In genomic region chr9:4310706-4311105, GRCm38 (mm10) we compare ENCODE assay signal across 9 mouse cellular contexts. TPM values are rescaled to one million over a fixed set of nuclear protein-coding genes. Genes with fewer than 3 reads are reported as not detected.
DNase-seq lines count a peak whose midpoint lies in the region; ATAC-seq and TF ChIP-seq lines count a peak whose summit lies in the region.
"Had no signal": no experiment of that assay in that cellular context is flagged by ENCODE, and none has a peak within 500 bp of the region (broad histone marks: within the 10 kb centered on the region; RNA-seq: fewer than 3 reads in every experiment).

No protein-coding gene starts in this region.

- peak overlapping the region; percentile 83 for H3K4me3 ChIP-seq in heart, embryonic 11.5 days (ENCODE audit: low read depth, low read length)
- peak overlapping the region; percentile 82 for H3K4me3 ChIP-seq in hindbrain, embryonic 16.5 days (ENCODE audit: low read length)
- H3K4me3 ChIP-seq in midbrain, embryonic 14.5 days (replicated peaks; ENCODE audit: low read depth, low read length) = peak overlapping the region; percentile 72
- no peak overlapping the region for H3K4me3 ChIP-seq in lung, postnatal 0 days (ENCODE audit: low read depth, low read length)

- no peak for DNase-seq in heart, adult 11 months
- DNase-seq in Muller cell, postnatal 12 days (ENCODE audit: inconsistent ontology term) = peak; percentile 9
- no peak for DNase-seq in midbrain, embryonic 14.5 days
- DNase-seq in right cerebral cortex, postnatal 25 days = no peak
- no peak for DNase-seq in lung, postnatal 0 days (ENCODE audit: low spot score)
- DNase-seq in kidney, postnatal 4 days = no peak
- DNase-seq: thymus, postnatal 36 days had no signal

- H3K4me1 ChIP-seq in heart, embryonic 11.5 days (ENCODE audit: control insufficient read depth, insufficient read depth, low read length) = peaks cover 14% of the 10 kb centered on the region
- H3K4me1 ChIP-seq in hindbrain, embryonic 16.5 days (ENCODE audit: control insufficient read depth, insufficient read depth, low read depth, low read length) = peaks cover 15% of the 10 kb centered on the region
- peaks cover 18% of the 10 kb centered on the region for H3K4me1 ChIP-seq in midbrain, embryonic 14.5 days (ENCODE audit: control insufficient read depth, insufficient read depth, low read length)
- peaks cover 3% of the 10 kb centered on the region; the same call in 1 of the 2 replicates for H3K4me1 ChIP-seq in lung, postnatal 0 days (ENCODE audit: insufficient read depth, low read depth, low read length)

- ATAC-seq in heart, embryonic 11.5 days (replicated peaks; ENCODE audit: insufficient number of reproducible peaks, low FRiP score, low TSS enrichment) = no peak
- ATAC-seq in hindbrain, embryonic 16.5 days = no peak
- ATAC-seq in midbrain, embryonic 14.5 days (ENCODE audit: low FRiP score, low TSS enrichment) = no peak
- no peak for ATAC-seq in lung, postnatal 0 days

- TF ChIP-seq EP300 in lung, postnatal 0 days (IDR thresholded peaks at IDR 0.05) = no peak

- no peaks in the 10 kb centered on the region for H3K36me3 ChIP-seq in heart, embryonic 11.5 days (ENCODE audit: control insufficient read depth, insufficient read depth, low read length)
- H3K36me3 ChIP-seq in hindbrain, embryonic 16.5 days (ENCODE audit: control insufficient read depth, insufficient read depth, low read length) = no peaks in the 10 kb centered on the region
- H3K36me3 ChIP-seq in midbrain, embryonic 14.5 days (ENCODE audit: control insufficient read depth, insufficient read depth, low read length) = no peaks in the 10 kb centered on the region
- H3K36me3 ChIP-seq in lung, postnatal 0 days (ENCODE audit: insufficient read depth, low read length) = no peaks in the 10 kb centered on the region

- H3K27ac ChIP-seq in heart, embryonic 11.5 days (ENCODE audit: low read depth, low read length) = no peak overlapping the region
- peak overlapping the region; percentile 94 for H3K27ac ChIP-seq in hindbrain, embryonic 16.5 days (ENCODE audit: low read depth, low read length)
- no peak overlapping the region for H3K27ac ChIP-seq in midbrain, embryonic 14.5 days (replicated peaks; ENCODE audit: low read depth, low read length)
- no peak overlapping the region for H3K27ac ChIP-seq in lung, postnatal 0 days (ENCODE audit: low read length)

- no peaks in the 10 kb centered on the region for H3K9me3 ChIP-seq in heart, embryonic 11.5 days (replicated peaks; ENCODE audit: control insufficient read depth, low read length)
- no peaks in the 10 kb centered on the region for H3K9me3 ChIP-seq in hindbrain, embryonic 16.5 days (ENCODE audit: control insufficient read depth, low read length)
- no peaks in the 10 kb centered on the region for H3K9me3 ChIP-seq in midbrain, embryonic 14.5 days (ENCODE audit: control insufficient read depth, low read length)
- no peaks in the 10 kb centered on the region for H3K9me3 ChIP-seq in lung, postnatal 0 days (ENCODE audit: low read length)

- peak overlapping the region; percentile 91 for H3K9ac ChIP-seq in heart, embryonic 11.5 days (ENCODE audit: low read depth, low read length)
- H3K9ac ChIP-seq in hindbrain, embryonic 16.5 days (ENCODE audit: low read depth, low read length) = peak overlapping the region; percentile 82
- peak overlapping the region; percentile 86 for H3K9ac ChIP-seq in midbrain, embryonic 14.5 days (replicated peaks; ENCODE audit: low read length)
- no peak overlapping the region; the same call in 1 of the 2 replicates for H3K9ac ChIP-seq in lung, postnatal 0 days (replicated peaks; ENCODE audit: low read depth)

- WGBS in heart, embryonic 11.5 days (ENCODE audit: insufficient replicate concordance) = 62% methylated on average over 3 of the region's 3 CpGs
- WGBS in hindbrain, embryonic 16.5 days = 67% methylated on average over 3 of the region's 3 CpGs
- WGBS in midbrain, embryonic 14.5 days = 73% methylated on average over 3 of the region's 3 CpGs
- 55% methylated on average over 3 of the region's 3 CpGs for WGBS in lung, postnatal 0 days

- no peak for TF ChIP-seq CTCF in lung, postnatal 0 days (IDR thresholded peaks at IDR 0.05)

- peak overlapping the region; percentile 86 for H3K4me2 ChIP-seq in heart, embryonic 11.5 days
- peak overlapping the region; percentile 78 for H3K4me2 ChIP-seq in hindbrain, embryonic 16.5 days (ENCODE audit: low read length)
- H3K4me2 ChIP-seq in midbrain, embryonic 14.5 days (ENCODE audit: low read length) = peak overlapping the region; percentile 78
- H3K4me2 ChIP-seq in lung, postnatal 0 days (replicated peaks; ENCODE audit: low read depth, low read length) = no peak overlapping the region

- no peaks in the 10 kb centered on the region for H3K27me3 ChIP-seq in heart, embryonic 11.5 days (ENCODE audit: control insufficient read depth, insufficient read depth, low read length)
- no peaks in the 10 kb centered on the region for H3K27me3 ChIP-seq in hindbrain, embryonic 16.5 days (replicated peaks; ENCODE audit: control insufficient read depth, insufficient read depth, low read length)
- no peaks in the 10 kb centered on the region for H3K27me3 ChIP-seq in midbrain, embryonic 14.5 days (ENCODE audit: control insufficient read depth, insufficient read depth, low read length)
- H3K27me3 ChIP-seq in lung, postnatal 0 days (replicated peaks; ENCODE audit: insufficient read depth, low read length) = no peaks in the 10 kb centered on the region

RNA-seq across cellular contexts. Expression of gene Kbtbd3, which starts 1.1 kb away (rescaled TPM):
- polyA plus RNA-seq in heart, embryonic 11.5 days (2014; fragmentation: Nextera tagmentation; extraction: Ambion mirVana) = 6.4 and 7.9 TPM in 2 replicates
- polyA plus RNA-seq in hindbrain, embryonic 16.5 days (2015; fragmentation: Nextera tagmentation; extraction: Ambion mirVana) = 12.2 and 12.9 TPM in 2 replicates
- 10.1 and 11.3 TPM in 2 replicates for polyA plus RNA-seq in midbrain, embryonic 14.5 days (2014; fragmentation: Nextera tagmentation; extraction: Ambion mirVana)
- 7.9 and 9.3 TPM in 2 replicates for polyA plus RNA-seq in lung, postnatal 0 days (2015; fragmentation: Nextera tagmentation; extraction: Ambion mirVana)

RNA-seq across cellular contexts. Expression of gene Aasdhppt, which starts 1.4 kb away (rescaled TPM):
- polyA plus RNA-seq in heart, embryonic 11.5 days (2014; fragmentation: Nextera tagmentation; extraction: Ambion mirVana) = 29.0 and 30.7 TPM in 2 replicates
- 33.5 and 33.6 TPM in 2 replicates for polyA plus RNA-seq in hindbrain, embryonic 16.5 days (2015; fragmentation: Nextera tagmentation; extraction: Ambion mirVana)
- 36.0 and 38.0 TPM in 2 replicates for polyA plus RNA-seq in midbrain, embryonic 14.5 days (2014; fragmentation: Nextera tagmentation; extraction: Ambion mirVana)
- 19.7 and 22.6 TPM in 2 replicates for polyA plus RNA-seq in lung, postnatal 0 days (2015; fragmentation: Nextera tagmentation; extraction: Ambion mirVana)
